Mouse (Mus musculus) mouse embryonic stem cell (cell line): ENCODE results near the gene Tmem208.
"Not testable (repeated sequence)": the region's sequence is repeated elsewhere in the genome, so short reads cannot be mapped to it uniquely, and the experiment has no call there.

Experiments
- in situ Hi-C, 2 experiments: fragments of 300-500 bp; cut with MboI; formaldehyde crosslinking; loops; 1 replicate in 1 of 2; 3 replicates in 1 of 2; pipeline ENCODE4 v1.14.3; 2019 to 2020; ENCODE audit warnings: low sequenced_read_pairs in 2 of 2, low pct_unique_long_range_greater_than_20kb in 1 of 2, mixed read lengths in 1 of 2; ENCODE audit not compliant: unreplicated experiment in 1 of 2

The Tmem208 gene

DNA sequence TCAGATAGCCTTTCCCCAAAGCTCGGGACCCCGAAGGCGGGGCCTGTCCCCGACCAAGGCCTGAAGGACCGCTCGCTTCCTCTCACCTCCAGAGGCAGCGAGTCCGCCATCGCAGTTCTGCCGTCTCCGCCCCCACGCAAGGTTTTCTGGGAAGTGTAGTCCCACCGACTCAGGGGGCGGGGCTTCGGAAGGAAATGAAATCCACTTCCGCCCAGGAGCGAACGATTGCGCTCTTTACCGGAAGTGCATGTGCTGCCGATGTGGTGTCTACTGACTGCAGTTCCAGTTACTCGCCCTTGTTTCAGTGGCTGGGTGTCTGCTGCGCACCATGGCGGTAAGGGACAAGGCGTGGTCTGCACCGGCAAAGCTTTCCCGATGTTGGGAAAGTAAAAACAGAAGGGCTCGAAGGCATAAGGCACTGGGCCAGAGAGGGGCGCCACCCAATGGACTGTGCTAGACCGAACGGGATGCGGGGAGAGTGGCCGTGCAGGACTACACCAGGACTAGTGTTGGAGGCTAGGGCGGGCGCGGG is at the start of gene Tmem208, which contains the start of gene Lrrc29:
Tmem208 (plus strand) TSS at position 214 of the 532 bp plus-strand sequence.
Lrrc29 (minus strand) TSS at position 138 of the 532 bp plus-strand sequence.
- in situ Hi-C loops: no loop called here

DNA sequence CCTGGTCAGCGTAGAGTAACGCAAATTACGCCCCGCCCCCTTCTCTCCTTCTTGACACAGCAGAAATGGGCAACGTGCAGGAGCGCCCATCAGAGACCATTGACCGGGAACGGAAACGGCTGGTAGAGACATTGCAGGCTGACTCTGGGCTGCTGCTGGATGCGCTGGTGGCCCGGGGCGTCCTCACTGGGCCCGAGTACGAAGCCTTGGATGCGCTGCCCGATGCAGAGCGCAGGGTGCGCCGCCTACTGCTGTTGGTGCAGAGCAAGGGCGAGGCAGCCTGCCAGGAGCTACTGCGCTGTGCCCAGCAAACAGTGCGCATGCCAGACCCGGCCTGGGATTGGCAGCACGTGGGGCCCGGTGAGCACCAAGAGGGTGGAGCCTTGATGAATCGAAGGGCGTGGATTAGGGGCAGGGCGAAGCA is 47.2 kb upstream of the Tmem208 start:
- in situ Hi-C loops: no loop called here

DNA sequence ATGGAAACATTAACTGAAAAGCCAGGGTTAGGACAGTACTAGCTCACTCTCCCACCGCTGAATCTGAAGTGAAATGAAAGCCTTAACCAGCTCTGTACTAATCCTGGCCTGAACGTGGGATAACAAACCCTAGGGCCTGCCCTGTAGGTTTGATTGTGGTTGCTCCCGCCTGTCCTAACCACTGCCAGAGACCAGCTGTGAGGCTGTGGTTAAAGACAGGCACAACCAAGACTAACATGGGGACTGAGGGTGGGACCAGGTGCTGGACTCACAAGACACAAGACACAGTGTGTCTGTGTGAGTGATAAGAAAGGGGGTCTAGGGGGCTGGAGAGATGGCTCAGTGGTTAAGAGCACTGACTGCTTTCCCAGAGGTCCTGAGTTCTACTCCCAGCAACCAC is 45.6 kb upstream of the Tmem208 start:
- in situ Hi-C loops: loop anchor here (10.0 kb wide), 3 partner anchors 146 to 216 kb away; partner anchors contain the start of gene Ces4a (in 1 of the 2)

GRCm38 (mm10) chr8:105281821-105282220 is 44.3 kb upstream of the Tmem208 start:
- in situ Hi-C loops: loop anchor here (10.0 kb wide), 3 partner anchors 147 to 217 kb away; partner anchors contain the start of gene Ces4a (in 1 of the 2)

DNA sequence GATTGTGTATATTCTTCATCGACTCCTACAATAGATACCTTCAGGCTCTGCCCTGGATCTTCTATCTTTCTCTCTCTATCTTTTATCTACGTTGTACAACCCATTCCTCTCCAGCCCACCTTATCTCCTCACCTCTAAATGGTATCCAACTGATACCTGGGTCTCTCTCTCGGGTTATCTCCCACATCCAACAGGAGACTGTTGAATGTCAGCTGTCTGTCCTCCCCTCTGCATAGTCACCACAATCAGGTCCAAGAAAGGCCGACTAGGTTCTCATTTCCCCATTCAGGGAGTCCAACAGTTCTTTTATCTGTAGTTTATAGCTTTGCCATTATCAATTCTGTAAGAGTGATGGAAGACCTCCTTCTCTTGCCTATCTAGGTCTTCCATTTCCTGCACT is 43.9 kb upstream of the Tmem208 start:
- in situ Hi-C loops: loop anchor here (10.0 kb wide), 3 partner anchors 147 to 217 kb away; partner anchors contain the start of gene Ces4a (in 1 of the 2)

GRCm38 (mm10) chr8:105283074-105283473 is 43.1 kb upstream of the Tmem208 start:
- in situ Hi-C loops: loop anchor here (10.0 kb wide), 3 partner anchors 148 to 218 kb away; partner anchors contain the start of gene Ces4a (in 1 of the 2)

GRCm38 (mm10) chr8:105285514-105285913 is 40.6 kb upstream of the Tmem208 start:
- in situ Hi-C loops: loop anchor here (10.0 kb wide), 3 partner anchors 151 to 221 kb away; partner anchors contain the start of gene Ces4a (in 1 of the 2)

DNA sequence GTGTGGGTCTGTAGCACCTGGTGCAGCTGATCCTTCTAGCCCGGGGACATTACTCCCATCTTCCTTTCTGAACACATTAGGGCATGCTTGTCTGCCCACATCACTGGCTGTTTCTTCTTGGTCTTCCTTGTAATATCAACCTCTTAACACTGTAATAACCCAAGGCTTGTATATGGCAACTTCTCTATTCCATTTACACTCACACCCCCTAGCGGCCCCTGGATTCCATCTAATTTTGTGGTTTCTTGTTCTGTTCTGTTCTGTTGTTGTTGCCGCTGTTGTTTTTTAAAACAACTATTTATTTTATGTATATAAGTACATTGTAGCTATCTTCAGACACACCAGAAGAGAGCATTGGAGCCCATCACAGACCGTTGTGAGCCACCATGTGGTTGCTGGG is 39.2 kb upstream of the Tmem208 start:
- in situ Hi-C loops: loop anchor here (10.0 kb wide), 3 partner anchors 152 to 222 kb away; partner anchors contain the start of gene Ces4a (in 1 of the 2)

DNA sequence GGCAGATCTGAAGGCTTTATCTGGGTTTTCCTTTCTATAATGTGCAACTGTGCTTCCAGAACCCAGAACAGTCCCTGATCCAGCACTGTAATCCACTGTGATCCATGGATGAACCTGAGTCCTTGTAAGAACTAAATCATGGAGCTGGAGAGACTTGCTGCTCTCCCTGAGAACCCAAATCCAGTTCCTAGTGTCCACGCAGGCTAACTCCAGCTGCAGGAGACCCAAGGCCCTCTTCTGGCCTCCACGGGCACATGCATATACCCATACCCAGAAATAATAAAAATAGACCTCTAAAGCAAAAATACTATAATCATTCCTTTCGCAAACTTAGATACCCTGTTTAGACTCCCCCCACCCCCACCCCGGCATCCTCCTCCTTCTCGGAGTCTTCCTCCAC is 37.9 kb upstream of the Tmem208 start:
- in situ Hi-C loops: loop anchor here (10.0 kb wide), 3 partner anchors 153 to 223 kb away; partner anchors contain the start of gene Ces4a (in 1 of the 2)

DNA sequence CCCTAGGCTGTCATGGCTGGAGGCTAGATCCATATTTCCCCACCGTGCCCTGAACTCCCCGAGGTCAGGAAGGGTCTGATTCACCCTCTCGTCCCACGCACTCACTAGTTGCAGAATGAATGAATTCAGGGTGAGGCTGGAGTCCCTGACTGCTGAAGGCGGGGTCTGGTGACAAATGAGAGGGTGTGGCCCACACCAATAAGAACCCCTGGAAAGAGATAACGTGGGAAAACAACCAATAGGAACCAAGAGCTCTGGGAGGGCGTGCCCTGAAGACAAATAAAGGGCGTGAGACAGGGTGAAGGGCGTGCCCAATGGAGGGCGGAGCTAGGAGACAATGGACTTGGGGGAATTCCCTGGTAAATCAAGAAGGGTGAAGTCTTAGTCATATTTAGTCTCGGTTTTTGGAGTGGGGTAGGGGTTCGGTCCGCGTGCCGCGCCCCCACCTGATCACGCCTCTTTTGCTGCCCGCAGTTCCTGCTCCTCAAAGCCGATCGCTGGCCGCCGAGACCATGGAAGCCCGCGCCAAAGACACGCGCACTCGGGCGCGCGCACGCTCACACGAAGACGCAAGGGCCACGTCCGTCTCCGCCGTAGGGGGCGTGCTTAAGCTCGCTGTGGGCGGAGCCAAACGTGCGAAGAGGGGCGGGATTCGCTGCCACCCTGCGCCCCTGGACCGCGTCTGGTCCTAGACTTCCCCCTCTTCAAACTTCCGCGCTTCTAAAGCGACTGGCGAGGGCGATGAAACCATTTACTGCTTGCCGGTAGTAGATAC is 37.0 kb upstream of the Tmem208 start:
- in situ Hi-C loops: loop anchor here (10.0 kb wide), 3 partner anchors 154 to 224 kb away; partner anchors contain the start of gene Ces4a (in 1 of the 2)

DNA sequence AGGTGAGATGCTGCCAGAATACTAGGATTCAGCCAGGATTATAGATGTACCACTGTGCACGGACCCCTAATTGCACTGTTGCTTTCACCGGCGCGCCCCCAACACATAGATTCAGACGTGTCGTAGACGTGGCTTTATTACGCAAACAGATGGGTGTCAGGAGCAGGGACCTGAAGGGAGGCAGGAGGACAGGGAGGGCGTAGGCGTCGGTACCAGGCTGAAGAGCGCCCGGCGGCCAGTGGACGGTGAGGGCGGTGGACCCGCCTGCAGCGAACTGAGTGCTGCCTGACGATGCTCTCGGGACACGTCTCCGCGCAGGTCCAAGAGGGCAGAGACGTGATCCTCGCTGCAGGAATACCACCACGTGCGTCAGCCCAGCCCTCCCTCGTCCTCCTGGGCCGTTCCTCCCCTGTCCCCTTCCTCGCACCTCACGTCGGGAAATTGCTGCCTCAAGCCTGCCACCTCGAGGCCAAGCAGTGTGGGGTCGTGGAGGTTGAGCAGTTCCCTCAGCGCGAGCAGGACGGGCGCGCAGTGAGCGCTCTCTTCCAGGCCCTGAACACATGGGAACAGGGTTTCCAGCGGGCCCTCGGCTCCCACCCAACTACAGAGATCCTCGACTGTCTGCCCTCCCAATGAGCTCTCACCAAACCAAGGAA is 36.2 kb upstream of the Tmem208 start, which contains the start of gene 4931428F04Rik:
4931428F04Rik (minus strand) TSS at position 60 of the 656 bp plus-strand sequence.
- in situ Hi-C loops: loop anchor here (10.0 kb wide), 3 partner anchors 155 to 225 kb away; partner anchors contain the start of gene Ces4a (in 1 of the 2)

DNA sequence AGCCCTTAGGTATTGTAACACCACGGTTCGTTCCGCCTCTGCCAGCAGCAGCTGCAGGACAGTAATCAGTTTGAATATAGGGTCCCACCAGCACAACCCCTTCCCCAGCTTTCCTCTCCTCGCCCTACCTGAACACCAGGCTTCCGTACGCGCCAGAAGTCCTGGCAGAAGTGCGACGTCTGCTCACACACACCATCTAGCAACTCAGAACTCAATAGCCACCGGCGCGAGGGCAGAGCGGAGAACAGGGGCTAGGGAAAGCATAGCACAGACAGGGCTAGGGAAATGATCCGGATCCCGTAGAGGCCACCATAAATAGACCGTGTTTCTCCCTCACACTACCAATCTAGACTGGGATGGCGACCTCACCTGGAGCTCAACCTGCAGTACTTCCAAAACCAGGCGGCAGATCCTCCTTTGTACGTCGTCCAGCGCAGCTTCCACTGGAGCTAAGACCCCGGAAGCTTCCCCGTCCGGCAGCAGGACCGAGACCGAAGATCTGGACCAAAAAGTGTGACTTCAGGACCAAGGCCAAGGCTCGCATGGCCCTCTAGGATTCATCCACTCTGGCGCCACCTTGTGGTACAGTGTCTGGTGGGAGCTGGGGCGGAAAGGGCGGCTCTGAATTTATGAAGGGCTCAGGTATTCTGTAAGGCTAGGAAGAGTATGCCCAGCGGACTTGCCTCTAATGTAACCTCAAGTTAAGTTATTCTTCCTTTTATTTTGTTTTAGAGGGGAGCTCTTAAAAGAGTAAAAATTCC is 35.4 kb upstream of the Tmem208 start:
- in situ Hi-C loops: no loop called here

GRCm38 (mm10) chr8:105291364-105291763 is 34.8 kb upstream of the Tmem208 start:
- in situ Hi-C loops: not testable (repeated sequence)

GRCm38 (mm10) chr8:105291802-105292201 is 34.4 kb upstream of the Tmem208 start:
- in situ Hi-C loops: not testable (repeated sequence)

DNA sequence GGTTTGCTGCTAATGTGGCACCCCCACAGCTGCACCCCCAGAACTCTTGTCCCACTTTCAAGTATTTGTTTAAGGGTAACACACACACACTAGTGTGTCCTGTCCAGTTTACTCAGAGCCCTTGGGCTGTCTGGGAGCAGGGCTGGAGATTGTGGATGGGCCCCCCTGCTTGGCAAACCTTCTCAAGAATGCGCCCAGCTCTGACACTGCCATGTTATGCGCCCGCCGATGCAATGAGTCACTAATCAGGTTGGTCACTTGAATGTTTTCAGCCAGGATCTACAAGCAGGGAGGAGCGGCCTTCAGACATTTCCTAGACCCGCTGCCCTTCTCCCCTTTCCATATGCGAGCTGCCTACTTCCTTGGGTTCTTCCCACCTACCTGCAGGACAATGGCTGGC is 33.7 kb upstream of the Tmem208 start:
- in situ Hi-C loops: no loop called here

DNA sequence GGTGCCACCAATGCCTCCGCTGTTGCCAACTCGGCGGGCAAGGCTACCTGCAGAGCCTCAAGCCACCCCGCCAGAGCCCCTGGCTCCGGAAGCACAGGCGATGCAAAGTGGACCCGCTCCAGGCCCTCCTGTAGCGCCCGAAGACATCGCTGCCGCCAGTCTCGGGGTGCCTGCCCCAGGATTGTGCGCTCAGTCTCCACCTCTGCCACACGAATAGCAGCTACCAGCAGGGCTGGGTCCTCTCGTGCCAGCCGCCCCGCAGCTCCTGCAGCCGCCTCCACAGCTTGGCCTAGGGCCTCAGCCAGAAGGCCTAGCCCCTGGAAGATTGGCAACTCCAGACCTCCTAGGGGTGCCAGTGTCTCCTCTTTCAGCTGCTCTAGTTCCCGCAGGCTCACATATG is 32.7 kb upstream of the Tmem208 start:
- in situ Hi-C loops: no loop called here

DNA sequence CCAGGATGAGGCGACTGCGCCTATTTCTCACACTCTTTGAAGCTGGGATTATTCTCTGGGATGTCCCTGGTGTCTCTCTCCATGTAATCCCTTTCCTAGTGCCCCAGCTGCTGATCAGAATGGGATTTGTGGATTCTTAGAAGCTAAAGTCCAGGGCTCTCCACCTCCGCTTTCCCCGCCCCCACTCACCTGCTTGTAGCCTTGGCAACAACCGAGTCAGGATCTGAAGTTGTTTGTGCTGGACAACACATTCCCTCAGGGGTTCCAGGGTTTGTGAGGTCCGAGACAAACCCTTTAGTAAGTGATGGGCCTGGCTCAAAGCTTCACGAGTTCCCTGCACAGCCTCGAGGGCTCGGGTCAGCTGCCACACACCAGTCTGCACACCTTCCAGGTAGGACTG is 31.4 kb upstream of the Tmem208 start:
- in situ Hi-C loops: no loop called here

GRCm38 (mm10) chr8:105295256-105295655 is 30.9 kb upstream of the Tmem208 start:
- in situ Hi-C loops: no loop called here
